ENCODE assay signal across 8 mouse cellular contexts in genomic region chr16:31352996-31353395, GRCm38 (mm10). TPM values are rescaled to one million over a fixed set of nuclear protein-coding genes. Genes with fewer than 3 reads are reported as not detected.
DNase-seq lines count a peak whose midpoint lies in the region; ATAC-seq and TF ChIP-seq lines count a peak whose summit lies in the region.

No protein-coding gene starts in this region.

- no peaks in the 10 kb centered on the region for H3K27me3 ChIP-seq in forebrain, postnatal 0 days (ENCODE audit: insufficient read depth, low read length)
- no peaks in the 10 kb centered on the region for H3K27me3 ChIP-seq in forebrain, embryonic 11.5 days (ENCODE audit: control insufficient read depth, insufficient read depth, low read length)
- 0 out of 2 replicates have a peak, but pooled peaks cover 4% of the 10 kb centered on the region for H3K27me3 ChIP-seq in midbrain, postnatal 0 days (ENCODE audit: insufficient read depth, low read length)
- peaks cover 15% of the 10 kb centered on the region for H3K27me3 ChIP-seq in midbrain, embryonic 13.5 days
- H3K27me3 ChIP-seq in midbrain, embryonic 16.5 days (ENCODE audit: control insufficient read depth, insufficient read depth, low read depth, low read length), result no peaks in the 10 kb centered on the region

- no peaks in the 10 kb centered on the region for H3K4me1 ChIP-seq in forebrain, postnatal 0 days (ENCODE audit: insufficient read depth)
- no peaks in the 10 kb centered on the region for H3K4me1 ChIP-seq in forebrain, embryonic 11.5 days (replicated peaks; ENCODE audit: control insufficient read depth, insufficient read depth, low read length)
- H3K4me1 ChIP-seq in midbrain, postnatal 0 days (ENCODE audit: insufficient read depth, low read length), result no peaks in the 10 kb centered on the region
- no peaks in the 10 kb centered on the region for H3K4me1 ChIP-seq in midbrain, embryonic 13.5 days (replicated peaks)
- no peaks in the 10 kb centered on the region for H3K4me1 ChIP-seq in midbrain, embryonic 16.5 days (ENCODE audit: control insufficient read depth, insufficient read depth, low read length)

- TF ChIP-seq CTCF in forebrain, postnatal 0 days (IDR thresholded peaks at IDR 0.05; ENCODE audit: low read depth), result peak; percentile 65
- TF ChIP-seq CTCF in midbrain, postnatal 0 days (IDR thresholded peaks at IDR 0.05), result peak; percentile 73

- H3K36me3 ChIP-seq in forebrain, postnatal 0 days (ENCODE audit: insufficient read depth), result no peaks in the 10 kb centered on the region
- no peaks in the 10 kb centered on the region for H3K36me3 ChIP-seq in forebrain, embryonic 11.5 days (ENCODE audit: control insufficient read depth, insufficient read depth, low read length)
- H3K36me3 ChIP-seq in midbrain, postnatal 0 days (ENCODE audit: insufficient read depth, low read length), result no peaks in the 10 kb centered on the region
- H3K36me3 ChIP-seq in midbrain, embryonic 13.5 days, result no peaks in the 10 kb centered on the region
- H3K36me3 ChIP-seq in midbrain, embryonic 16.5 days (ENCODE audit: control insufficient read depth, insufficient read depth, low read length), result no peaks in the 10 kb centered on the region

- H3K4me3 ChIP-seq in forebrain, postnatal 0 days (ENCODE audit: low read depth, low read length), result no peak overlapping the region
- H3K4me3 ChIP-seq in forebrain, embryonic 11.5 days (ENCODE audit: low read depth, low read length), result no peak overlapping the region
- no peak overlapping the region for H3K4me3 ChIP-seq in midbrain, postnatal 0 days (ENCODE audit: low read depth, low read length)
- no peak overlapping the region for H3K4me3 ChIP-seq in midbrain, embryonic 13.5 days (replicated peaks)
- no peak overlapping the region for H3K4me3 ChIP-seq in midbrain, embryonic 16.5 days (ENCODE audit: low read depth, low read length)

- H3K4me2 ChIP-seq in forebrain, postnatal 0 days (ENCODE audit: low read depth), result no peak overlapping the region
- no peak overlapping the region for H3K4me2 ChIP-seq in forebrain, embryonic 11.5 days (ENCODE audit: low read depth, low read length, severe bottlenecking)
- H3K4me2 ChIP-seq in midbrain, postnatal 0 days (ENCODE audit: low read depth, low read length, poor library complexity, severe bottlenecking), result no peak overlapping the region
- no peak overlapping the region for H3K4me2 ChIP-seq in midbrain, embryonic 13.5 days (replicated peaks)
- no peak overlapping the region for H3K4me2 ChIP-seq in midbrain, embryonic 16.5 days (ENCODE audit: low read length)

- H3K9me3 ChIP-seq in forebrain, postnatal 0 days (ENCODE audit: low read length), result no peaks in the 10 kb centered on the region
- H3K9me3 ChIP-seq in forebrain, embryonic 11.5 days (ENCODE audit: control insufficient read depth, low read length), result no peaks in the 10 kb centered on the region
- H3K9me3 ChIP-seq in midbrain, postnatal 0 days (ENCODE audit: low read length), result no peaks in the 10 kb centered on the region
- H3K9me3 ChIP-seq in midbrain, embryonic 13.5 days, result no peaks in the 10 kb centered on the region
- H3K9me3 ChIP-seq in midbrain, embryonic 16.5 days (replicated peaks; ENCODE audit: control insufficient read depth, low read length, poor library complexity, severe bottlenecking), result no peaks in the 10 kb centered on the region

- H3K9ac ChIP-seq in forebrain, postnatal 0 days, result no peak overlapping the region
- no peak overlapping the region for H3K9ac ChIP-seq in forebrain, embryonic 11.5 days (ENCODE audit: low read length)
- H3K9ac ChIP-seq in midbrain, postnatal 0 days (replicated peaks; ENCODE audit: low read length, poor library complexity, severe bottlenecking), result no peak overlapping the region
- H3K9ac ChIP-seq in midbrain, embryonic 13.5 days (replicated peaks), result no peak overlapping the region
- no peak overlapping the region for H3K9ac ChIP-seq in midbrain, embryonic 16.5 days (ENCODE audit: low read depth, low read length)

- no peak overlapping the region for H3K27ac ChIP-seq in forebrain, postnatal 0 days (ENCODE audit: low read depth, low read length)
- no peak overlapping the region for H3K27ac ChIP-seq in forebrain, embryonic 11.5 days (ENCODE audit: low read depth, low read length)
- H3K27ac ChIP-seq in midbrain, postnatal 0 days (ENCODE audit: low read depth, low read length), result no peak overlapping the region
- H3K27ac ChIP-seq in midbrain, embryonic 13.5 days, result no peak overlapping the region
- H3K27ac ChIP-seq in midbrain, embryonic 16.5 days (ENCODE audit: low read length), result no peak overlapping the region

- 73% methylated on average over 4 of the region's 4 CpGs for WGBS in forebrain, postnatal 0 days
- WGBS in forebrain, embryonic 11.5 days, result 68% methylated on average over 4 of the region's 4 CpGs
- 70% methylated on average over 4 of the region's 4 CpGs for whole genome bisulfite sequencing in midbrain, postnatal 0 days
- WGBS in midbrain, embryonic 13.5 days, result 68% methylated on average over 4 of the region's 4 CpGs
- WGBS in midbrain, embryonic 16.5 days, result 76% methylated on average over 4 of the region's 4 CpGs

- DNase-seq in forebrain, postnatal 0 days, result peak; percentile 21
- no peak for DNase-seq in forebrain, embryonic 11.5 days (ENCODE audit: low spot score)
- DNase-seq in midbrain, postnatal 0 days (ENCODE audit: low spot score), result peak; percentile 49
- peak; percentile 24 for DNase-seq in naive thymus-derived CD4-positive, alpha-beta T cell, adult 2 months (ENCODE audit: low read depth)
- no peak for DNase-seq in layer of hippocampus, postnatal 25 days (ENCODE audit: extremely low spot score in 1 of 2, low spot score in 1 of 2)

- ATAC-seq in forebrain, postnatal 0 days, result peak; percentile 66
- no peak for ATAC-seq in forebrain, embryonic 11.5 days (replicated peaks; ENCODE audit: low FRiP score)
- no peak; the same call in 1 of the 2 replicates for ATAC-seq in midbrain, postnatal 0 days (ENCODE audit: low FRiP score)
- ATAC-seq in midbrain, embryonic 13.5 days, result no peak
- peak; percentile 68 for ATAC-seq in granulocyte monocyte progenitor cell, adult 5-6 weeks (replicated peaks; ENCODE audit: poor library complexity, severe bottlenecking)
- ATAC-seq in midbrain, embryonic 16.5 days, result no peak

RNA-seq across cellular contexts. Expression of gene Apod, which starts 38.4 kb away (rescaled TPM):
- 81.9 and 84.2 TPM in 2 replicates for total RNA-seq in forebrain, postnatal 0 days (2014; rRNA removed)
- 179 and 215 TPM in 2 replicates for polyA plus RNA-seq in forebrain, postnatal 0 days (2015; fragmentation: Nextera tagmentation; extraction: Ambion mirVana)
- 42.1 and 47.7 TPM in 2 replicates for polyA plus RNA-seq in forebrain, embryonic 11.5 days (2014; fragmentation: Nextera tagmentation; extraction: Ambion mirVana)
- 79.0 and 97.3 TPM in 2 replicates for total RNA-seq in midbrain, postnatal 0 days (2014; rRNA removed)
- polyA plus RNA-seq in midbrain, postnatal 0 days (2015; fragmentation: Nextera tagmentation; extraction: Ambion mirVana), result 226 and 252 TPM in 2 replicates
- polyA plus RNA-seq in midbrain, embryonic 13.5 days (2015; fragmentation: Nextera tagmentation; extraction: Ambion mirVana), result 57.5 and 65.5 TPM in 2 replicates
- not detected in 2 replicates for total RNA-seq in granulocyte monocyte progenitor cell, adult 5-6 weeks (2014; fragmentation: Nextera tagmentation)
- total RNA-seq in granulocyte monocyte progenitor cell, adult 5-6 weeks (2017), result not detected in 2 replicates
- 83.5 and 89.1 TPM in 2 replicates for polyA plus RNA-seq in midbrain, embryonic 16.5 days (2015; fragmentation: Nextera tagmentation; extraction: Ambion mirVana)
- total RNA-seq in layer of hippocampus, postnatal 25 days (2021), result 100 to 1,000 TPM; 107 to 112 TPM

Comparison
In these comparisons a context has a peak if more than half of its experiments do, and no peak if none do; other contexts are left out.
1. ATAC-seq: peak in forebrain, postnatal 0 days (single experiment) and granulocyte monocyte progenitor cell, adult 5-6 weeks (single experiment); none in forebrain, embryonic 11.5 days (single experiment), midbrain, postnatal 0 days (single experiment), midbrain, embryonic 13.5 days (single experiment) and midbrain, embryonic 16.5 days (single experiment).
2. DNase-seq: peak in forebrain, postnatal 0 days (single experiment), midbrain, postnatal 0 days (single experiment) and naive thymus-derived CD4-positive, alpha-beta T cell, adult 2 months (single experiment); none in forebrain, embryonic 11.5 days (single experiment) and layer of hippocampus, postnatal 25 days (0 of 2).